Mouse (Mus musculus) G1E (cell line): Measurements from ENCODE around the gene Pcx.

Experiments used
- CTCF ChIP-seq: IDR thresholded peaks from 2 replicates; pipeline ENCODE4 v1.5.1; 2012; ENCODE audit warnings: low read depth, low read length, inconsistent platforms, mixed read lengths
- GATA1 ChIP-seq: IDR thresholded peaks from 2 replicates; pipeline ENCODE4 v1.6.1; 2012; ENCODE audit warnings: borderline replicate concordance, low read length, inconsistent platforms, mixed read lengths
- TAL1 ChIP-seq: conservative IDR thresholded peaks from 2 replicates; pipeline ENCODE4 v1.6.1; 2012; ENCODE audit warnings: low read depth, low read length, inconsistent platforms, mixed read lengths

DNA sequence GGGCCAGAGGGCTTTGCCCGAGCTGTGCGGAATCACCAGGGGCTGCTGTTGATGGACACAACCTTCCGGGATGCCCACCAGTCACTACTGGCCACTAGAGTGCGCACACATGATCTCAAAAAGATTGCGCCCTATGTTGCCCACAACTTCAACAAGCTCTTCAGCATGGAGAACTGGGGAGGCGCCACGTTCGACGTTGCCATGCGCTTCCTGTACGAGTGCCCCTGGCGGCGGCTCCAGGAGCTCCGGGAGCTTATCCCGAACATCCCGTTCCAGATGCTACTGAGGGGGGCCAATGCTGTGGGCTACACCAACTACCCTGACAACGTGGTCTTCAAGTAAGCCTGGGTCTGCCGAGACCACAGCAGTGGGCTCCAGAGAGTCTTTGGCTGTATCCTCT is 107.9 kb downstream of the Pcx start:
- TF ChIP-seq CTCF (no peak), GATA1 (no peak), TAL1 (no peak)
